Mouse (Mus musculus) adrenal gland, adult 2 months (tissue): ENCODE data around the gene E130114P18Rik. TPM values are rescaled to one million over a fixed set of nuclear protein-coding genes. Genes with fewer than 3 reads are reported as not detected.

Experiments
- DNase-seq: peaks from one replicate; pipeline ENCODE4 v3.0.0; 2021
- polyA plus RNA-seq: library from polyadenylated mRNA; depleted of rRNA; stranded (reverse); fragments of >200 nt; gene quantifications from 2 replicates; pipeline ENCODE4 v1.2.3, GENCODE M21; 2012
- total RNA-seq, 2 experiments: library from RNA; stranded (reverse); gene quantifications; 2 replicates each; pipeline ENCODE4 v1.2.3; 2021

Gene E130114P18Rik
- total and polyA plus RNA-seq, 3 experiments = 0.07 TPM; not detected in 2

GRCm38 (mm10) chr4:97805255-97805654, 27.4 kb upstream of the E130114P18Rik start:
- no peak for DNase-seq

DNA sequence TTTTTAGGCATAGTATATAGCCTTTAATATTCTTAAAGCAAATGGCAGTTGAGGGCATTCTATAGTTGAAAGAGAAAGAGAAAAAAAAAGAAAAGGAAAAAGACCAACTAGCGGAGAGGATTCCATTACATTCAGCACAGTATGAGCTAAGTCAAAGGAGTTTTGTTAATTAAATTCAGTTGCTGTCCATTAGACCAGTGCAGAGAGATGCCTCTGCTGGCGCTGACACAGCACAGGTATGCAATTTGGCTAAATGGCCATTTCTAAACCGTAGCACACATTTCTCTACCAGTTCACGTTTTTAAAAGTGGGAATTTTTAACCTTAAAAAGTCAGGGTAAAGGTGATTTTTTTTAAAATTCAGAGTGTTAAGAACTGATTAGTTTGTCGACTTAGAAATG, 26.8 kb upstream of the E130114P18Rik start:
- DNase-seq = no peak

GRCm38 (mm10) chr4:97803791-97804190, 25.9 kb upstream of the E130114P18Rik start:
- DNase-seq = no peak

DNA sequence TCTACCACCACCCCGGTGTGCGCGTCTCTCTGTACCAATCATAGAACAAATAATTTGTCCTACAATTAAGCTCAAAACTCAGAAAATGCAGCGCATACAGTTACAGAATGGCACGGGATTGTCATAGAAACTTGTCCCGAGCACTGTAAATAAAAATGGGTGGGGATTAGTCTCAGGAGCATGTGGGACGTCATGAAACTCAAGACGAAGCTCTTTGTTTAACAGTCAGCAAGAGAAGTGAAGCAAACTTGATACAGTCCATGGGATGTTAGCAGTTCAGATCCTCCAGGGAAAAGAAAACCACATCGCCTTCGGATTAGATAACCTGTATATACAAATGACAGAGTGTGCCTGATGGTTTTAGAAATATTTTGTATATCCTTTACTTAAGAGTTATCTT, 18.6 kb upstream of the E130114P18Rik start:
- no peak for DNase-seq

DNA sequence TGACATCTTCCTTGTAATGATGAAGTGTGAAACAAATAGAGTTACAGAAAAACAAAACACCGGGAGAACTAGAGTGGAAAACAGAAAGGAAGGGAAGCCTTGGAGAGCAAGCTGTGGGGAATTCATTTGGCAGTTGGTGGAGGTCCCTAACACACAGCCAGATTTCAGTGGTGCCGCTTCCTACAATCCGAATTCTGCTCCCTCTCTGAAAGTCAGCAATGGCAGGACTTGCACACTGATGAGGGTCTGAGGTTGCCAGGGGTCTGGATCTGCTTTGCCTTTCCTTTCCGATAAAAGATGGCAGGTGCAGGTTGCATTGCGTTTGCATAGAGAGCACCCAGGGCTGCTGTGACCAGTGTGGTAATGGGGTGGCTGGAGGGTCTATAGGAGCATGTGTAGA, 18.1 kb upstream of the E130114P18Rik start:
- no peak for DNase-seq

GRCm38 (mm10) chr4:97794865-97795264, 17.0 kb upstream of the E130114P18Rik start:
- DNase-seq = no peak

- DNase-seq = no peak
Observed at GRCm38 (mm10) chr4:97793931-97794330, 16.1 kb upstream of the E130114P18Rik start.

DNA sequence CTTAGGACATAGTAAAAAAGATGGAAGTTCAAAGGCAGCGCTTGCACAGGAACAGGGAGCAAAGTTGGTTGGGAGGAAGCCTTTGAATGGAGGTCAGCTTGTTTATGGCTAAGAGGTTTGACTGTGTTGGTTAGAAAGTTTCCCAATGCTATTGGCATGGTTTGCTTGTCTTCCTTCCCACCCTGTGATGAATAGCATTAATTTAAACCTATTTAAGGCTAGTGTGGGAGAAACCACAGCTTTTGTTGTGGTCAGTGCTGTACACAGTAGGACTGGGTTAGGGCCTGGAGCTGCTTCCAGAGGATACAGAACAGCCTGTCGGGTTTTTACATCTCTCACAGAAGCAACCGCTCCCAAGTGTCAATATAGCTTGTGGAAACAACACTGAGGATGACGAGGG, 10.7 kb upstream of the E130114P18Rik start:
- DNase-seq = no peak

DNA sequence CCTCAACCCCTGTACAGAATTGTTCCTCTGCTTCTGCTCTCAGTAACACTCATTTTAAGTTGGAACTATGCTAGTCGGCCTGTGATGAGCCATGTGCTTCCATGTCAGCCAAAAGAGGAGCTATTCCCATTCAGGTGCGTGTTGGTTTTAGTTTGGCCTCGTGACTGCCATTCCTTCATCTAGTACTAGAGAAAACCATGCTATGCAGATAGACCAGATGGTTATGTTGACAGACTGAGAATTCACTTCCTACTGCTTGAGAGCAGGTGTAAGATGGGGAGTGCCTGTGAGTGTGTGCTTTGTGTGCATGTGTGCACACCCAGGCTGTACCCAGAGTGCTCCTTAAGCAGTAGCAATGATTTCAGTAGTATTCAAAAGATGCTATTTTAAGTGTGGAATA, 9.6 kb upstream of the E130114P18Rik start:
- no peak for DNase-seq

- no peak for DNase-seq
Observed at GRCm38 (mm10) chr4:97786571-97786970, 8.7 kb upstream of the E130114P18Rik start.

- DNase-seq = no peak
Observed at GRCm38 (mm10) chr4:97785547-97786271, 7.8 kb upstream of the E130114P18Rik start.

- DNase-seq = no peak
Observed at GRCm38 (mm10) chr4:97784236-97784635, 6.4 kb upstream of the E130114P18Rik start.

- no peak for DNase-seq
Observed at GRCm38 (mm10) chr4:97783073-97783879, 5.4 kb upstream of the E130114P18Rik start.

GRCm38 (mm10) chr4:97782497-97782896, 4.6 kb upstream of the E130114P18Rik start:
- DNase-seq = peak; percentile 34

GRCm38 (mm10) chr4:97782069-97782468, 4.2 kb upstream of the E130114P18Rik start:
- no peak for DNase-seq

GRCm38 (mm10) chr4:97780666-97781435, 3.0 kb upstream of the E130114P18Rik start:
- DNase-seq = no peak

- peak; percentile 76 for DNase-seq
Observed at GRCm38 (mm10) chr4:97780024-97780423, 2.1 kb upstream of the E130114P18Rik start.

GRCm38 (mm10) chr4:97779003-97779930, 1.4 kb upstream of the E130114P18Rik start:
- DNase-seq = peak; percentile 47

DNA sequence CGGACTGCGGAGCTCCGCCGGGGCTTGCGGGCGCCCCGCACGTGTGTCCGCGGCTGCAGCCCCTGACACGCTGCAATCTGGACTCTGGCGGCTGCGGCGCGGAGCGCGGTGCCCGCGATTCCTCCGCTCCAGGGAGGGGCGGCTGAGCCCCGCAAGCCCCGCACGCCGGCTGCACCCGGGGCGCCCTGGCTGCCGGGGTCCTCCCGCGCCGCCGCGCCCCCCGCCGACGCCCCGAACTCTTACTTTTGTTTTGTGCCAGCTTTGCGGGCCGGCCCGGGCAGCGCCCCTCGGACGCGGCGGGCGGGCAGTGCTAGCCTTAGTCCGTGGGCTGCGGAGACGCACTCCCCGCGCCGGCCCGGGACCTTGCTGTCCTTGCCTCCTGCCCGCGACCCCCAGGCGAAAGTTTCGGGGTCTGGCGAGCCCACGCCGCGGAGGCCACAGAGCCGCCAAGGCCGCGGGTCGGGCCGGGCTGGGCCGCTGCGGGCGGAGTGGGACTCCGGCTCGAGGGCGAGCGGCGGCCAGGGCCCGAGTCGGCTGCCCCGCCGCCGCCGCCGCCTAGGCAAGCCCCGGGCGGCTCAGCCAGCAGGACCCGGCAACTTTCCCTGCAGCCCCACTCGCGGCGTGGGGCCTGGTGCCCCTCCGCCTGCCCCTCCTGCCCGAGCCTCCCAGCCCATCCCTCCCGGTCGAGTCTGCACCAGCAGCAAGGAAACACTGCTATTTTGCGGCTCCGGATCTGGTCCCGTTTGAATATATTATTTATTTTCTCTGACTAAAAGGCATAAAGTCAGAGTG, 529 bp upstream of the E130114P18Rik start:
- DNase-seq = peak; percentile 70

DNA sequence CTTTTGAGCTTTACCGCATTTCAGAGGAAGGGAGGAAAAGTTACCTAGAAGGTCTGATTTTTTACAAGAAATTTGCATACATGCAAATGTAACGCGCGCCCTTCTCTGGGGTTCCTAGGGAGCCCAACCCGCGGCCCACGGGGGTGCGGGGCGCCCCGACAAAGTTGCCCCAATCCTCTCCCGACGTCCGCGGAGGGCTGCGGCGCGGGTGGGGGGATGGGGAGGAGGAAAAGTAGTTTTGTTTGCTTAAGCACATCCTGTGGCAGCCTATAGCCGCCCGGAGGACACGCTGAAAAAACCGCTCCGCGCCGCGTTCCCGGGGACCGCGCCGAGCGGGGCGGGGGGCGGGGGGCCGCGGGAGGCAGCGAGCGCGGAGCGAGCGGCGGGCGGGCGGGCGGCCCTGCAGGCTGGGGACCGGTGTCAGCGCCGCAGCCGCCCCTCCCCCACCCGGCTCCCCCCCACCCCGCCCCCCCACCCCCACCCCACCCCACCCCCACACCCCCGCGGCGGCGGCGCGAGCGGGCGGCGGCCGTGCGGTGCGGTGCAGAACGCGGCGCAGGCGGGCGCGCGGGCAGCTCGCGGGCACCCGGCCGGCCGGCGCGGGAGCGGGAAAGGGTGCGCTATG, 685 bp downstream of the E130114P18Rik start:
- DNase-seq = peak; percentile 78
